19 mouse cellular contexts compared by ENCODE assay signal in the genomic region with DNA sequence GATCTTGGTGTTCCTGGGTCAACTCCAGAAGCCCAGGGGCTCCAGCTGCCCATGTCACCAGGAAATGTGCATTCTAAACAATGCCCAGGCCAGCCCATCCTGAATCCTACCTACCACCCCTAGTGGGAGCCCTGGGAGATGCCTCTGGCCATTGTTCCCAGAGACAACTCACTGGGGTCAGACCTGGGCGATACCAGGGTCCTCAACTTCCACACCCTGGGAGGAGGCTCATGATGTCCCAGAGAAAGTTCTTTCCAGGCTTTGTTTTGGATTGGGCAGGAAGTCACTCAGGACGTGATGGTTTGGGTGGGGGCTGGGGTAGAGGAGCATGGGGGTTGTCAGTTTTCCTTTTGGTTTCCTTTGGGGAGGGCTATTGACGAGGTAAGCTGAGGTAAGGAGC.
DNase-seq lines count a peak whose midpoint lies in the region; ATAC-seq lines count a peak whose summit lies in the region.
"Had no signal": no experiment of that assay in that cellular context is flagged by ENCODE, and none has a peak within 500 bp of the region (broad histone marks: within the 10 kb centered on the region; RNA-seq: fewer than 3 reads in every experiment).

No protein-coding gene starts in this region.

- H3K9me3 ChIP-seq in midbrain, embryonic 10.5 days (replicated peaks): no peaks in the 10 kb centered on the region
- no peaks in the 10 kb centered on the region for H3K9me3 ChIP-seq in midbrain, embryonic 11.5 days (ENCODE audit: control insufficient read depth, low read length)
- no peaks in the 10 kb centered on the region for H3K9me3 ChIP-seq in lung, embryonic 15.5 days
- H3K9me3 ChIP-seq: embryonic facial prominence, embryonic 12.5 days; heart, embryonic 15.5 days; hindbrain, embryonic 13.5 days; intestine, embryonic 15.5 days; liver, embryonic 13.5 days; midbrain, embryonic 15.5 days had no signal

- peaks cover 25% of the 10 kb centered on the region for H3K4me1 ChIP-seq in midbrain, embryonic 10.5 days
- peaks cover 6% of the 10 kb centered on the region; the same call in 1 of the 2 replicates for H3K4me1 ChIP-seq in midbrain, embryonic 11.5 days (ENCODE audit: control insufficient read depth, insufficient read depth, low read length)
- H3K4me1 ChIP-seq in lung, embryonic 15.5 days: 0 out of 2 replicates have a peak, but pooled peaks cover 3% of the 10 kb centered on the region
- H3K4me1 ChIP-seq: embryonic facial prominence, embryonic 12.5 days; heart, embryonic 15.5 days; hindbrain, embryonic 13.5 days; intestine, embryonic 15.5 days; liver, embryonic 13.5 days; midbrain, embryonic 15.5 days had no signal

- no peaks in the 10 kb centered on the region for H3K36me3 ChIP-seq in midbrain, embryonic 10.5 days
- no peaks in the 10 kb centered on the region for H3K36me3 ChIP-seq in midbrain, embryonic 11.5 days (ENCODE audit: control insufficient read depth, insufficient read depth, low read length)
- H3K36me3 ChIP-seq in lung, embryonic 15.5 days: no peaks in the 10 kb centered on the region
- H3K36me3 ChIP-seq: embryonic facial prominence, embryonic 12.5 days; heart, embryonic 15.5 days; hindbrain, embryonic 13.5 days; intestine, embryonic 15.5 days; liver, embryonic 13.5 days; midbrain, embryonic 15.5 days had no signal

- peak; percentile 38 for DNase-seq in heart, adult 8-10 months (ENCODE audit: low spot score)
- no peak for DNase-seq in heart, postnatal 10 days
- DNase-seq in midbrain, embryonic 10.5 days (ENCODE audit: low spot score): no peak
- no peak for DNase-seq in midbrain, embryonic 11.5 days (ENCODE audit: low spot score, missing footprints)
- DNase-seq in thymus, postnatal 14 days: no peak
- DNase-seq in layer of hippocampus, adult 11-12 months (ENCODE audit: low spot score): no peak
- DNase-seq: cerebellum, adult 11 months; forebrain, postnatal 0 days; gastrocnemius, postnatal 14 days; layer of hippocampus, adult 9-11 months; liver, embryonic 13.5 days; right cerebral cortex, postnatal 4 days; thymus, postnatal 36 days had no signal

- H3K27ac ChIP-seq in midbrain, embryonic 10.5 days (replicated peaks): peak overlapping the region; percentile 65; the same call in 1 of the 2 replicates
- H3K27ac ChIP-seq in midbrain, embryonic 11.5 days (ENCODE audit: low read depth, low read length): no peak overlapping the region
- H3K27ac ChIP-seq in lung, embryonic 15.5 days: no peak overlapping the region
- H3K27ac ChIP-seq: embryonic facial prominence, embryonic 12.5 days; heart, embryonic 15.5 days; hindbrain, embryonic 13.5 days; intestine, embryonic 15.5 days; liver, embryonic 13.5 days; midbrain, embryonic 15.5 days had no signal

- no peak overlapping the region for H3K4me2 ChIP-seq in midbrain, embryonic 11.5 days
- no peak overlapping the region for H3K4me2 ChIP-seq in lung, embryonic 15.5 days
- H3K4me2 ChIP-seq: embryonic facial prominence, embryonic 12.5 days; heart, embryonic 15.5 days; hindbrain, embryonic 13.5 days; intestine, embryonic 15.5 days; liver, embryonic 13.5 days; midbrain, embryonic 15.5 days had no signal

- no peak overlapping the region for H3K9ac ChIP-seq in midbrain, embryonic 11.5 days (ENCODE audit: low read length)
- H3K9ac ChIP-seq in lung, embryonic 15.5 days: no peak overlapping the region
- H3K9ac ChIP-seq: embryonic facial prominence, embryonic 12.5 days; forebrain, postnatal 0 days; heart, embryonic 15.5 days; hindbrain, embryonic 13.5 days; intestine, embryonic 15.5 days; liver, embryonic 13.5 days; midbrain, embryonic 15.5 days had no signal

- no peak overlapping the region for H3K4me3 ChIP-seq in midbrain, embryonic 10.5 days
- H3K4me3 ChIP-seq in midbrain, embryonic 11.5 days (ENCODE audit: low read depth, low read length): no peak overlapping the region
- no peak overlapping the region for H3K4me3 ChIP-seq in lung, embryonic 15.5 days
- H3K4me3 ChIP-seq: embryonic facial prominence, embryonic 12.5 days; heart, embryonic 15.5 days; hindbrain, embryonic 13.5 days; intestine, embryonic 15.5 days; liver, embryonic 13.5 days; midbrain, embryonic 15.5 days had no signal

- intact Hi-C loops in heart, postnatal 10 days (cut with DNase I): no loop called here

- WGBS in midbrain, embryonic 10.5 days: 59% methylated on average over 3 of the region's 3 CpGs
- 60% methylated on average over 3 of the region's 3 CpGs for WGBS in midbrain, embryonic 11.5 days
- 48% methylated on average over 3 of the region's 3 CpGs for WGBS in lung, embryonic 15.5 days

- H3K27me3 ChIP-seq in midbrain, embryonic 10.5 days (ENCODE audit: low read depth, poor library complexity, severe bottlenecking): peaks cover 98% of the 10 kb centered on the region
- H3K27me3 ChIP-seq in midbrain, embryonic 11.5 days (ENCODE audit: control insufficient read depth, insufficient read depth, low read length): peaks cover 24% of the 10 kb centered on the region
- no peaks in the 10 kb centered on the region; the same call in 1 of the 2 replicates for H3K27me3 ChIP-seq in lung, embryonic 15.5 days
- H3K27me3 ChIP-seq: intestine, embryonic 15.5 days; liver, embryonic 13.5 days had no signal

- no peak for ATAC-seq in midbrain, embryonic 11.5 days (ENCODE audit: low FRiP score)
- peak; percentile 39; the same call in 1 of the 2 replicates for ATAC-seq in lung, embryonic 15.5 days (ENCODE audit: borderline replicate concordance, extremely low read depth, low FRiP score, low TSS enrichment)
- ATAC-seq: forebrain, postnatal 0 days; intestine, embryonic 15.5 days; midbrain, embryonic 15.5 days had no signal
